Mouse (Mus musculus): Measurements from ENCODE around the gene Pnliprp2. TPM values are rescaled to one million over a fixed set of nuclear protein-coding genes. Genes with fewer than 3 reads are reported as not detected.

Pnliprp2 gene
- polyA plus RNA-seq, 1 experiment from 2014 or later = not detected

DNA sequence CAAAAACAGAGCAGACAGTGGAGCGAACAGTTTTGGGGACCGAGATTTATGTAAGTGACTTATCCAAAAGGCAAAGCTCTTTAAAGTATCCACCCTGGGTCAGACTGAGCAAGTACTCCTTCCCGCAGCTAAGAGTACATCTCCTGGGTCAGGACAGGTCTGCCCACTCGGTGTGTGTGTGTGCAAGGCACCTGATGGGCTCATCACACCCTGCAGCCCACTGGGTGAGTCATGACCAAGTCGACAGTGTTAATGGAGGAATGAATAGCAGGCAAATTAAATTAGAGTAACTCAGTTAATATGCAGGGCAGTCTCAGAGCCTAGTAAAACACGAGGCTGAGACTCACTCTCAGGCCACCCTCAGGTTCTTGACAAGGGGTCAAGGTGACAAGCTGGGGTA is 49.3 kb downstream of the Pnliprp2 start:
- Histone ChIP-seq H3K4me3 (no peak overlapping the region), H3K27me3 (replicated peaks; ENCODE audit: low read depth, poor library complexity, severe bottlenecking) (no peaks in the 10 kb centered on the region), H3K27ac (replicated peaks) (no peak overlapping the region), H3K4me1 (no peaks in the 10 kb centered on the region), H3K36me3 (replicated peaks) (peaks cover 1% of the 10 kb centered on the region; the same call in 1 of the 2 replicates), H3K9me3 (no peaks in the 10 kb centered on the region)
- WGBS = 80% methylated on average over 6 of the region's 6 CpGs
- no peak for DNase-seq (ENCODE audit: low spot score)

DNA sequence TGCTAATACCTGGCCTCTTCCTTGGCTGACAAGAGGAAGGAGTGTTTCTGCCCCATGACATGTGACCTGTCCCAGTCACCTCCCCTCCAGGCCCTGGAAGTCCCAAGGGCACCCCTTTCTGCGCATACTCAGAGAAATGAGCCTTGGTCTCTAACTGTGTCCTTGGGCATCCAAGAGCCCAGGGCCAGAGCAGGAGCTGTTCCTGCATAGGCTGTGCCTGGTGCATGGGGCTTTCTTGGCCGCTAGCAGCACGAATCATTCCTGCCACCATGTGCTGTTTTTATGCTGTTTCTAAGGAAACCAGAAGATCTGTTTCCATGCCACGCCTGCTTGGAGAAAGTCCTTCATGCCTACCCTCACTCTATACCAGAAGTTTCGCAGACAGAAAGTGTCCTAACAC is 51.0 kb downstream of the Pnliprp2 start:
- WGBS = 81% methylated on average over 5 of the region's 5 CpGs

DNA sequence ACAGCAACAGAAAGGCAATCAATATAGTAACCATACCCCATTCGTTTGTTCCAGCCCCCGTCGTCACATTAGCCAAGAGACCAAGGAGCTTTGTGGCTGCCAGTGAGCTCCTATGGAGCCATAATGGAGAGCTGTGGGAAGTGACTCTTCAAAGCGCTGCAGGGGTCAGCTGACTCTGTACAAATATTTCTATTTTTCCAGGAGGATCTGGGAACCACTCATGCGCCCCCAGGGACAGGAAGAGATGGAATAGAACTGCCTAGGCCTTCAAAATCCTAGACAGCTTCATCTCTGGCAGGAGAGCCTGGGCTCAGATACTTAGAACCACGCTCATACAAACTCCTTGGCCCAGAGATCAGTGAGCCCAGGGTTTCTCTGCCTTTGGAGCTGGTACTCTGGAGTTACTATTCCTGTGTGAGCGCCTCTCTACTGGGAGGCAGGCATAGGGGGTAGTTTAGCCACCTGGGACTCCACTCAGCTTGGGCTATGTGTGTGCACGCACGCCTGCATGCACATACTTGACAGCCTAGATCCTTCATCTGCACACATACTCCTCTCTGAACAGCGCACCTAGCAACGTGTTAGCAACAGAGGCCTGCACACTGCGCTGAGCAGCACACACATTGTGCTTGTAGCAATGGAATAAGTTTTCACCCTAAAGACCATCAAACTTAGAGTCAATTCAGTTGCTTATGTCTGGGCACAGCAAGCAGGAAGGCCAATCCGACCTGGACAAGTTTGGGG is 55.8 kb downstream of the Pnliprp2 start:
- Histone ChIP-seq H3K9me3 (no peaks in the 10 kb centered on the region), H3K27me3 (replicated peaks; ENCODE audit: low read depth, poor library complexity, severe bottlenecking) (0 out of 2 replicates have a peak, but pooled peaks cover 3% of the 10 kb centered on the region), H3K4me1 (peaks cover 8% of the 10 kb centered on the region; the same call in 1 of the 2 replicates), H3K4me3 (no peak overlapping the region), H3K36me3 (replicated peaks) (no peaks in the 10 kb centered on the region), H3K27ac (replicated peaks) (no peak overlapping the region)
- 88% methylated on average over 13 of the region's 13 CpGs for WGBS
- DNase-seq (ENCODE audit: low spot score) = no peak

More for the DNA sequence above, 51.0 kb downstream of the Pnliprp2 start:
- no peaks in the 10 kb centered on the region for H3K36me3 ChIP-seq (replicated peaks)
- no peak overlapping the region for H3K4me3 ChIP-seq
- H3K27ac ChIP-seq (replicated peaks) = no peak overlapping the region
- H3K27me3 ChIP-seq (replicated peaks; ENCODE audit: low read depth, poor library complexity, severe bottlenecking) = no peaks in the 10 kb centered on the region
- no peaks in the 10 kb centered on the region for H3K4me1 ChIP-seq
- no peak for DNase-seq (ENCODE audit: low spot score)
- H3K9me3 ChIP-seq = no peaks in the 10 kb centered on the region

DNA sequence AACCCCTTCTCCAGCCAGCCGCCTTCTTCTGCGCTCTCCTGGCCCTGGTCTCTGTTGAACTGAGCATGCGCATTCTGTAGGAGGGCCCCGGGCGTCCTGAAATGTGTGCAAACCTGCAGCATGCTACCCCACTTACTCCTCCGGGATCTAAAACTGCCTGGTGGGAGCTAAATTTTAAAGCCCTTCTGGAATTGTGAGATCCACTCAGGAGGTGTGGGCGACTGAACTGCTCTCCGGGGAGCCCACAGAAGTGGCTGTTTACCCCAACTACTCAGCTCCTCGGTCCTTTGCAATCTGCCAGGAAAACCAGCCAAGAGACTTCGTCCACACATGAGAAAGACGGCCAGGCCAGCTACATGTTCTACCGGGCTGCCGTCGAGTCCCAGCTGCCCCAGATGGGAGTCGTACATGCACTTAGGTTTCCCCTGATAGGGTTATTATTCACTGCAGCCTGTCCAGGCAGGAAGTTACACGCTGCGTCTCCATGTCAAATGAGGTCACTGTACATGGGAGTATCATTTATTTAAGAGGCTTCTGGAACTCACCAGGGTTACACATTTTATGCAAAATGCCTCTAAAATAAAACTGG is 57.0 kb downstream of the Pnliprp2 start:
- Histone ChIP-seq H3K36me3 (replicated peaks) (no peaks in the 10 kb centered on the region), H3K4me3 (no peak overlapping the region), H3K4me1 (peaks cover 8% of the 10 kb centered on the region; the same call in 1 of the 2 replicates), H3K27me3 (replicated peaks; ENCODE audit: low read depth, poor library complexity, severe bottlenecking) (0 out of 2 replicates have a peak, but pooled peaks cover 3% of the 10 kb centered on the region), H3K27ac (replicated peaks) (no peak overlapping the region), H3K9me3 (no peaks in the 10 kb centered on the region)
- WGBS = 84% methylated on average over 17 of the region's 17 CpGs
- DNase-seq (ENCODE audit: low spot score) = no peak

DNA sequence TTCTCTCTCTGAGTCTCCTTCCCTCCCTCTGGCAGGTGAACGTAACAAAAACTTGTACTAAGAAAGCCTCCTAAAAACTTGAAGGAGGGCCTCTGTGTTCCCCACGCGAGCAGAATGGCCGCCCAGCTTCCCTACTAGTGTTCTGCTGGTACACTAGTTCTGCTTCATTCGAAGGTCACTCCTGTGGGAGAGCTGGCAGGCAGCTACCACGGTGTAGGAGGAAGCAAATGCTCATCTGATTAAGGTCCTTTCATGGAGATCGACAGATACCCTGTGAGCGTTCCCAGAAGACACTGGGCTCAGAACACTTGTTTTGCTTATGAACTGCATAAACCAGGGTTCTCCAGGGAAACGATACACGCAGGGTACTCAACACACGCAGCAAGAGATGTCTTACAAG is 57.9 kb downstream of the Pnliprp2 start:
- Histone ChIP-seq H3K4me1 (peaks cover 8% of the 10 kb centered on the region; the same call in 1 of the 2 replicates), H3K4me3 (no peak overlapping the region), H3K27ac (replicated peaks) (no peak overlapping the region), H3K9me3 (no peaks in the 10 kb centered on the region), H3K36me3 (replicated peaks) (no peaks in the 10 kb centered on the region), H3K27me3 (replicated peaks; ENCODE audit: low read depth, poor library complexity, severe bottlenecking) (0 out of 2 replicates have a peak, but pooled peaks cover 3% of the 10 kb centered on the region)
- no peak for DNase-seq (ENCODE audit: low spot score)
- 90% methylated on average over 11 of the region's 11 CpGs for WGBS

DNA sequence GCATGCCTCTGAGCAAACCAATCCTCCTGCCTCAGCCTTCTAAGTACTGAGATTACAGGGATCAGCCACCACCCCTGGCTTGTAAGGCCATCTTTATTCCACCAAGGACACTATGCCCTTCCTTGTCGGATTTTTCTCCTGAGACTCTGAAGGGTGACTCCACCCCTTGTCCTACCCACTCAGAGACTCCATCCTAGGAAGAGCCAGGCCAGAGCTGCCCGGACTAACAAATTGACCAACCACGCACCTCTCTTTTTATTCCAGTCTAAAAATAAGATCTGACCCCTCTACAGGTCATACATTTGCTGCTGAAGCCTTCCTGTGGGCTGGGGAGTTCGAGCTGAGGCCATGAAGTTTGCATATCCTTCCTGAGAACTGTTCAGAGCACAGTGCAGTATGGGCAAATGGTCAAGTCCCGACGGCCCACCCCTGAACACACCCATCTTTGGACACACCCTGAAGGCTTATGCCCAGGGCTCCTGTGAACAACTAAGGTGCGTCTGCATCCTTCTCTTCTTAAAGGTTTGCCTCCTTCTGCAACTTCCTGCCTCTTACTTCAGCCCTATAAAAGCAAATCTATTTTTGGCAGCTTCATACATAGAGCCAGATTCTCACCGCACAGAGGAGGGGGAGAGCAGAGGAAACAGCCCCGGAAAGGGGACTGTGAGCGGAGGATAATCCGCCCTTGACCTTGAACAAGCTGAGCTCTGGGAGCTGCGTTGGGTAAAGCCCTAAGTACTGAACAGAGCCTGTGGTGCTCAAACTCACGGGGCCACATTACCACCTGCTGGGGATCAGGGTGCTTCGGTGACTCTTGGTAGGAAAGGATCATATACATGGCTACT is 59.3 kb downstream of the Pnliprp2 start:
- no peak overlapping the region for H3K4me3 ChIP-seq
- H3K27ac ChIP-seq (replicated peaks) = no peak overlapping the region
- peaks cover 8% of the 10 kb centered on the region; the same call in 1 of the 2 replicates for H3K4me1 ChIP-seq
- no peaks in the 10 kb centered on the region for H3K36me3 ChIP-seq (replicated peaks)
- no peaks in the 10 kb centered on the region for H3K9me3 ChIP-seq
- 0 out of 2 replicates have a peak, but pooled peaks cover 3% of the 10 kb centered on the region for H3K27me3 ChIP-seq (replicated peaks; ENCODE audit: low read depth, poor library complexity, severe bottlenecking)
- DNase-seq (ENCODE audit: low spot score) = no peak
- WGBS = 80% methylated on average over 14 of the region's 14 CpGs

DNA sequence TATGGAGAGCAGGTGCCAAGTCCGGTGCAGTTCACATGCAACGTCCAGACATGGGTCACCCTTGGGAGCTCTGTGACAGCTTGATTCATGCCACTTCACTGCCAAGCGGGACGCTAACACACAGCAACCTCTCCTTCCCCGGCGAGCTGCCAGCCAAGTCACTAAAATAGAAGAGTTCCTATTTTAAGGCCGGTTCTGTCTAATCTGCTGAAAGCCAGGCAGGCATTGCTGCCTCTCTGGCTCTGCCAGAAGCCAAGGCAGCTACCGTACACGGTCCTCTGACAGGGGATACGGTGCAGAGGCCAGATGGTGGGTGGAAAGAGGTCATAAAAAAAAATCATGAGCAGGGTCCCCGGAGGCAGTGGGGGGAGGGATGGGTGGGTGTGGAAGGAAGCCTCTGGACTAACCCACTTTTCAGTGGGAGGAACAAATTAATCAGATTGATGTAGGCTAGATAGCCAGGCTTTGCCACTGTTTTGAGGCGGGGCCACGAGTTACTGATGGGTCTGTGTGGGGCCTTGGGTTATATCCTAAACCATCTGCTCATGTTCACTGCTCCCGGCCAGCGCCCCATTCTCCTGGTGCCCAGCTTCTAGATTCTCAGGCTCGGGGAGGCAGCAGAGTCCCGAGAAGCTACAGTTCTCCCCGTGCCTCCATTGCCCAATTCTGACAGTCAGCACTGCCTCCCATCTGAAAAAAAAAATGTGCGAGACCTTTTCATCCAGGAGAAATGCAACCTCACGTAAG is 63.1 kb downstream of the Pnliprp2 start:
- no peak for DNase-seq (ENCODE audit: low spot score)
- Histone ChIP-seq H3K9me3 (no peaks in the 10 kb centered on the region), H3K4me3 (no peak overlapping the region), H3K27me3 (replicated peaks; ENCODE audit: low read depth, poor library complexity, severe bottlenecking) (0 out of 2 replicates have a peak, but pooled peaks cover 3% of the 10 kb centered on the region), H3K4me1 (no peaks in the 10 kb centered on the region), H3K36me3 (replicated peaks) (no peaks in the 10 kb centered on the region; the same call in 1 of the 2 replicates), H3K27ac (replicated peaks) (0 out of 2 replicates have a peak overlapping the region, but pooled peaks have one; percentile 21)
- 83% methylated on average over 20 of the region's 20 CpGs for WGBS

DNA sequence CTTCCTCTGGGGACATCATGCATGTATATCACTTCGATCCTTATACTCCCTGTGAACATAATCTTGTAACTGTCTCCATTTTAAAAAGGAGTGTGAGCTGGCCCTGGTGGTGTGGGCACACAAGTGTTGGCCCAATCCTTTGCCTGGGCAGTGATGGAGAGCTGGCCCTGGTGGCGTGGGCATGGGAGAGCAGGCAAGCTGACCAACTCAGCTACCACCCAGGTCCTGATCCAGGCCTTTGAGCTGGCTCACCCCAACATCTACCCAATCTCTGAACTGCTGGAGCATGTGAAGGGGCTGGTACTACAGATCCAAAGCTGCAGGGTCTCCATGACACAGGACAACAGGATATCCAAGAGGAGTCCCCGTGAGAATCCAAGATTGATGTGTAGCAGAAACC is 63.8 kb downstream of the Pnliprp2 start:
- DNase-seq (ENCODE audit: low spot score) = no peak
- Histone ChIP-seq H3K27ac (replicated peaks) (no peak overlapping the region), H3K4me1 (no peaks in the 10 kb centered on the region), H3K36me3 (replicated peaks) (no peaks in the 10 kb centered on the region; the same call in 1 of the 2 replicates), H3K9me3 (no peaks in the 10 kb centered on the region), H3K27me3 (replicated peaks; ENCODE audit: low read depth, poor library complexity, severe bottlenecking) (0 out of 2 replicates have a peak, but pooled peaks cover 3% of the 10 kb centered on the region), H3K4me3 (no peak overlapping the region)
- 94% methylated on average over 3 of the region's 3 CpGs for WGBS

DNA sequence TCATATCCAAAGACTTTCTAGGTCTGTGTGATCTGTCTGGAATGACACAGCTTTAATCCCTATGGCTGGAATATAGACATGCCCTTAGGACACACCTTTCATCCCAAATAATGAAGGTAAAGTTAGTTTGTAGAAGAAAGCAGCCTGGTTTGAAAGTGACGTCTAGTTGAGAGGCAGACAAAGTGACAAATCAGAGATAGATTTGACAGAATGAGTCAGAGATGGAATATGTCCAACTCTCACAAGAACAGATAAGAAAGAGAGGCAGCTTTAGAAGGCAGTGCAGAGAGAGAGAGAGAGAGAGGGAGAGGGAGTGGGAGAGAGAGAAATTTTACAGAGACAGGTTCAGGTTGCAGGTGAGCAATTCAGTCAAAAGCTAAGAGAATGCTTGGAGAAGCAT is 64.8 kb downstream of the Pnliprp2 start:
- H3K27ac ChIP-seq (replicated peaks) = no peak overlapping the region
- 77% methylated on average over 1 of the region's 1 CpGs for WGBS
- no peak for DNase-seq (ENCODE audit: low spot score)

More for the DNA sequence above, 64.8 kb downstream of the Pnliprp2 start:
- H3K4me1 ChIP-seq = no peaks in the 10 kb centered on the region
- H3K9me3 ChIP-seq = no peaks in the 10 kb centered on the region
- no peaks in the 10 kb centered on the region; the same call in 1 of the 2 replicates for H3K36me3 ChIP-seq (replicated peaks)
- 0 out of 2 replicates have a peak, but pooled peaks cover 2% of the 10 kb centered on the region for H3K27me3 ChIP-seq (replicated peaks; ENCODE audit: low read depth, poor library complexity, severe bottlenecking)
- H3K4me3 ChIP-seq = no peak overlapping the region

Data from embryonic facial prominence, embryonic 10.5 days (tissue).